Mouse (Mus musculus) cerebellum, adult 11 months (tissue): ENCODE data around the gene Ky.

Experiments used
- DNase-seq: peaks from one replicate; pipeline ENCODE4 v3.0.0; 2022

Ky gene

DNA sequence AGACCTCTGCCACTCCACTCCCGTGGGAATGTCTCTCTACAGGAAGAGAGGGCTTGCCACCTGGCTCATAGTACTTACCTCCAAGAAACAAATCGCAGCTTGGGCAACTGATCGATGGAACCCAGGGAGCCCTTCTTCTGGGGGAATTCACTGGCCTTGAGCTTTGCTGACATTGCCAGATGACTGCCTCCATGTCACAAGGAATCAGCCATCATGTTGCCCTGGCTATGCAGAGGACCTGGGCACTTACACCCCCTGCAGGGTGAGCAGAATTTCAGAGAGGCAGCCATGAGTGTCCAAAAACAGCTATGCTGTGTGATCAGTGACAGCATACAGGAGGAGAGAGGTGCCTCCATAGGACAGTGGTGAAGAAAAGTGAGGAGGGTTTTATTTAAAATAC lies 48.2 kb downstream of the Ky start:
- DNase-seq, result no peak

DNA sequence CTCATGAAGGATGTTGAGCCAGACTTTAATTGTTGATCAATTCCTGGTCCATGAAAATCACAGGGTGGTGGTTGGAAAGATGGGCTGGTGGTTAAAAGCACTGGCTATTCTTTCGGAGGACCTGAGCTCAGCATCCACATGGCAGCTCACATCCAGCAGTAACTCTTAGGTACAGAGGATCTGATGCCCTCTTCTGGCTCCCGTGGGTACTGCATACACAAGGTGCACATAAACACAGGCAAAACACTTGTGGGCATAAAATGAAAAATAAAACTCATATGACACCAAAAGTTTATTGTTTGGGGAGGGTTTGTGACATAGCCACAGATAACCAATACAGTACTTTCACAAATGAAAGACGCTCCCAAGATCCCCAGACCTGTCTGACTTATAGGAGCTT lies 52.9 kb downstream of the Ky start:
- no peak for DNase-seq

- DNase-seq, result no peak
Measured at GRCm38 (mm10) chr9:102572888-102573287, 67.3 kb downstream of the Ky start.

DNA sequence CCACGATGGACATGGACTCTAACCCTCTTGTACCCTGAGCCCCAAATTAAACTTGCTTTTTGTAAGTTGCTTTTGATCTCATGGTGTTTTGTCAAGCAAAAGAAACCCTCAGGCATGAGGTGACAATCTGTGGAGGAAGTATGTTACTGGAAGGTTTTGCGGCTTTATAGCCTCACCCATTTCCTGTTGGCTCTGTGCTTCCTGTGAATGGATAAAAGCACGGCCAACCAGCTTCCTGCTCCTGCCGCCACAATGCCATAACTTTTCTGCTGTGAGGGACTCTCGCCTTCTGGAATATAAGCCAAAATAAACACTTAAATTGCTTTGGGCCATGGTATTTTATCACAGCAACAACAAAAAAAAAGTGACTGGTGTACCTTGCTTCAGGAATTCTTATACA lies 71.9 kb downstream of the Ky start:
- no peak for DNase-seq

GRCm38 (mm10) chr9:102581921-102582469 lies 76.4 kb downstream of the Ky start:
- no peak for DNase-seq

- no peak for DNase-seq
Measured at GRCm38 (mm10) chr9:102587347-102587746, 81.8 kb downstream of the Ky start.

- DNase-seq, result no peak
Measured at GRCm38 (mm10) chr9:102594667-102595393, 89.3 kb downstream of the Ky start.
